37 mouse cellular contexts compared by ENCODE assay signal in genomic region chr2:153747994-153748393, GRCm38 (mm10). TPM values are rescaled to one million over a fixed set of nuclear protein-coding genes. Genes with fewer than 3 reads are reported as not detected.
"Had no signal": no experiment of that assay in that cellular context is flagged by ENCODE, and none has a peak within 500 bp of the region (broad histone marks: within the 10 kb centered on the region; RNA-seq: fewer than 3 reads in every experiment).

No protein-coding gene starts in this region.

- H3K4me2 ChIP-seq: heart, embryonic 11.5 days; heart, embryonic 12.5 days; heart, embryonic 13.5 days; heart, embryonic 15.5 days; hindbrain, embryonic 12.5 days; hindbrain, embryonic 13.5 days; hindbrain, embryonic 14.5 days; hindbrain, embryonic 15.5 days; kidney, embryonic 15.5 days had no signal

- H3K27me3 ChIP-seq: heart, embryonic 12.5 days; heart, embryonic 13.5 days; heart, embryonic 15.5 days; hindbrain, embryonic 12.5 days; hindbrain, embryonic 13.5 days; hindbrain, embryonic 15.5 days; kidney, embryonic 15.5 days had no signal

- H3K9ac ChIP-seq: heart, embryonic 12.5 days; heart, embryonic 13.5 days; heart, embryonic 15.5 days; hindbrain, embryonic 12.5 days; hindbrain, embryonic 13.5 days; hindbrain, embryonic 14.5 days; hindbrain, embryonic 15.5 days; kidney, embryonic 15.5 days had no signal

- DNase-seq: heart, postnatal 10 days; heart, postnatal 14 days; heart, postnatal 36 days; heart, postnatal 4 days; kidney, adult 11 months; kidney, adult 2 months; kidney, adult 8-10 months; kidney, adult 9 months; kidney, postnatal 10 days; kidney, postnatal 14 days; kidney, postnatal 36 days; kidney, postnatal 4 days; layer of hippocampus, postnatal 36 days had no signal

- ATAC-seq: hindbrain, embryonic 16.5 days; hindbrain, postnatal 0 days had no signal

- H3K4me3 ChIP-seq: heart, embryonic 10.5 days; heart, embryonic 12.5 days; heart, embryonic 13.5 days; heart, embryonic 15.5 days; hindbrain, embryonic 10.5 days; hindbrain, embryonic 12.5 days; hindbrain, embryonic 13.5 days; hindbrain, embryonic 15.5 days; kidney, embryonic 15.5 days; layer of hippocampus, adult 2 months; left cerebral cortex, adult 2 months had no signal

- H3K9me3 ChIP-seq: heart, embryonic 10.5 days; heart, embryonic 12.5 days; heart, embryonic 13.5 days; heart, embryonic 15.5 days; hindbrain, embryonic 10.5 days; hindbrain, embryonic 12.5 days; hindbrain, embryonic 13.5 days; hindbrain, embryonic 15.5 days; kidney, embryonic 15.5 days had no signal

- H3K27ac ChIP-seq: heart, embryonic 10.5 days; heart, embryonic 13.5 days; heart, embryonic 15.5 days; hindbrain, embryonic 10.5 days; hindbrain, embryonic 12.5 days; hindbrain, embryonic 13.5 days; hindbrain, embryonic 14.5 days; hindbrain, embryonic 15.5 days; hindbrain, postnatal 0 days; kidney, embryonic 15.5 days; kidney, postnatal 0 days; layer of hippocampus, adult 2 months; left cerebral cortex, adult 2 months had no signal

RNA-seq across cellular contexts. Expression of gene Efcab8, which starts 31.7 kb away (rescaled TPM):
- polyA plus RNA-seq: heart, embryonic 10.5 days; heart, embryonic 11.5 days; heart, embryonic 12.5 days; heart, embryonic 13.5 days; heart, embryonic 14.5 days; heart, embryonic 15.5 days; hindbrain, embryonic 11.5 days; hindbrain, embryonic 12.5 days; hindbrain, embryonic 13.5 days; hindbrain, embryonic 14.5 days; hindbrain, embryonic 15.5 days; hindbrain, embryonic 16.5 days; intestine, embryonic 14.5 days; kidney, embryonic 14.5 days; kidney, embryonic 15.5 days; kidney, postnatal 0 days had no signal

RNA-seq across cellular contexts. Expression of gene Dnmt3c, which starts 51.5 kb away (rescaled TPM):
- polyA plus RNA-seq: heart, embryonic 11.5 days; heart, embryonic 12.5 days; heart, embryonic 13.5 days; heart, embryonic 14.5 days; heart, embryonic 15.5 days; heart, embryonic 16.5 days; hindbrain, embryonic 10.5 days; hindbrain, embryonic 11.5 days; hindbrain, embryonic 13.5 days; hindbrain, embryonic 16.5 days; hindbrain, postnatal 0 days; inflammation-experienced regulatory T-cells, adult 6 months; kidney, adult 2 months; kidney, embryonic 14.5 days; kidney, embryonic 15.5 days; kidney, embryonic 16.5 days; kidney, postnatal 0 days; large intestine, adult 2 months had no signal
